Mouse (Mus musculus): ENCODE measurements around the gene 8030474K03Rik. TPM values are rescaled to one million over a fixed set of nuclear protein-coding genes. Genes with fewer than 3 reads are reported as not detected.

Gene 8030474K03Rik
- polyA plus RNA-seq (2016; fragmentation: Nextera tagmentation; extraction: Ambion mirVana), result 0.10 and 0.16 TPM in 2 replicates

DNA sequence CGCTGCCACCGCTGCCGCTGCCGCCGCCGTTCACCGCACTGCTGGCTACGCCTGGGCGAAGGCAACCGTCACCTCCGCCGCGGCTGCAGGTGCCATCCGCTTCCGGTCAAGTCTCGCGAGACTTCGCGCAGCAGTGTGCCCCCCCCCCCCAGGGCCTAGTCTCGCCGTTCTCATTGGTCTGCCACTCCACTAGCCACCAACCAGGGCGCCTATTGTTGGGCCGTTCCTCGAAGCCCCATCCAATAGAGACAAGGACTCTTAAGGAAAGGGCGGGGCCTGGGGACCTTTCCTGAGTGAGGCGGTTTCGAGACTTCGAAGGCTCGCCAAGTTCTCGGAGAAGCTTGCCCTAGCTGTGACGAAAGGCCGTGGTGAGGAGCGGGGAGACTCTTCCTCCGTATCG lies at the start of gene 8030474K03Rik, which contains the start of gene Gm4779:
8030474K03Rik (plus strand) TSS at position 315 of the 400 bp plus-strand sequence.
Gm4779 (minus strand) TSS at position 82 of the 400 bp plus-strand sequence.
- Histone ChIP-seq H3K27me3 (peaks cover 7% of the 10 kb centered on the region), H3K9ac (no peak within 1 kb of the TSS), H3K4me3 (no peak within 1 kb of the TSS), H3K36me3 (no peaks in the 10 kb centered on the region), H3K9me3 (replicated peaks) (0 out of 2 replicates have a peak, but pooled peaks cover 6% of the 10 kb centered on the region), H3K4me1 (no peaks in the 10 kb centered on the region), H3K4me2 (replicated peaks) (no peak within 1 kb of the TSS), H3K27ac (no peak within 1 kb of the TSS)
- WGBS, result 93% methylated on average over 33 of the region's 35 CpGs
- no peak for ATAC-seq (ENCODE audit: low FRiP score)

GRCm38 (mm10) chrX:101750144-101750543 lies 44.3 kb upstream of the 8030474K03Rik start:
- H3K27me3 ChIP-seq, result peaks cover 26% of the 10 kb centered on the region
- H3K4me2 ChIP-seq (replicated peaks), result no peak overlapping the region
- no peaks in the 10 kb centered on the region for H3K36me3 ChIP-seq
- no peak overlapping the region for H3K27ac ChIP-seq
- H3K4me3 ChIP-seq, result no peak overlapping the region
- no peaks in the 10 kb centered on the region for H3K4me1 ChIP-seq
- no peak overlapping the region for H3K9ac ChIP-seq
- no peaks in the 10 kb centered on the region for H3K9me3 ChIP-seq (replicated peaks)
- 50% methylated on average over 4 of the region's 4 CpGs for WGBS
- ATAC-seq (ENCODE audit: low FRiP score), result no peak

DNA sequence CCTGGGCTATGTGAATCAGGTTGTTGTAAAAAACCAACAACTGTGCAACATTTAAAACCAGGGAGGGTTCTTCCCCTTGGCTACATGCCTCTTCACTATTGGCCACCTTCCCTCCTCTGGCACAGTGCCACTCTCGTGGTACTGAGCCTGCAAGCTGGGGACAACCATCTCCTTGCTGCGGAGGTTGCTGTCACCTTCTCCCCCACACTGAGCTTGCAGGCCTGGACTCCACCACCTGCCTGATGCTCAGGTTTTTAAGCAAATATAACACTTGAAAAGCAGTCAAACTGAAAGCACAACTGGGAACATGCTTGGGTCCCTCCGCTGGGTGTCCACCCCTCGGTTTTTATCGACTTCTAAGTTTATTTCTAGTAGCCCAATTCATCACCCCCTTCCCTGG lies 40.0 kb upstream of the 8030474K03Rik start:
- no peak overlapping the region for H3K4me2 ChIP-seq (replicated peaks)
- ATAC-seq (ENCODE audit: low FRiP score), result no peak
- no peaks in the 10 kb centered on the region for H3K9me3 ChIP-seq (replicated peaks)
- no peak overlapping the region for H3K4me3 ChIP-seq
- H3K27me3 ChIP-seq, result peaks cover 28% of the 10 kb centered on the region
- no peaks in the 10 kb centered on the region for H3K4me1 ChIP-seq
- H3K36me3 ChIP-seq, result no peaks in the 10 kb centered on the region
- no peak overlapping the region for H3K27ac ChIP-seq
- no peak overlapping the region for H3K9ac ChIP-seq
- whole genome bisulfite sequencing, result 70% methylated on average over 5 of the region's 5 CpGs

DNA sequence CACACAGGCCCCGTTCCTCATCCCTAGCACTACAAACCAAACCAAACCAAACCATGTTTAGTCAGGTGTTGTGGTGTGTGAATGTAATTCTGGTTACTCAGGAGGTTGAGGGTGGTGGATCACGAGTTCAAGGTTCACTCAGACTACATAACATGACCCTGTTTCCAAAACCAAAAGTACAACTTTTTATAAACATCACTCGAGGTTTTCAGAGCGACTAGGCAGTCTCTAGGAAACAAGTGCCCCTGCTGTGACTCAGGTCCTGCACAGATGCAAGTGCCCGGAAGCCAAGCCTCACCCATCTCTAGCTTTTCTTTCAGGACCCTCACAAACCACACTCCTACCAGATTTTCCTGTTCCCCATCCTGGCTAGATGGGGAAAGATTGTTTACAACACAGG lies 29.8 kb upstream of the 8030474K03Rik start:
- no peak overlapping the region for H3K4me3 ChIP-seq
- WGBS, result 72% methylated on average over 5 of the region's 5 CpGs
- ATAC-seq (ENCODE audit: low FRiP score), result no peak
- peaks cover 16% of the 10 kb centered on the region; the same call in 1 of the 2 replicates for H3K27me3 ChIP-seq
- no peaks in the 10 kb centered on the region for H3K9me3 ChIP-seq (replicated peaks)
- no peak overlapping the region for H3K4me2 ChIP-seq (replicated peaks)
- H3K9ac ChIP-seq, result no peak overlapping the region
- no peak overlapping the region for H3K27ac ChIP-seq
- no peaks in the 10 kb centered on the region for H3K36me3 ChIP-seq
- no peaks in the 10 kb centered on the region for H3K4me1 ChIP-seq

DNA sequence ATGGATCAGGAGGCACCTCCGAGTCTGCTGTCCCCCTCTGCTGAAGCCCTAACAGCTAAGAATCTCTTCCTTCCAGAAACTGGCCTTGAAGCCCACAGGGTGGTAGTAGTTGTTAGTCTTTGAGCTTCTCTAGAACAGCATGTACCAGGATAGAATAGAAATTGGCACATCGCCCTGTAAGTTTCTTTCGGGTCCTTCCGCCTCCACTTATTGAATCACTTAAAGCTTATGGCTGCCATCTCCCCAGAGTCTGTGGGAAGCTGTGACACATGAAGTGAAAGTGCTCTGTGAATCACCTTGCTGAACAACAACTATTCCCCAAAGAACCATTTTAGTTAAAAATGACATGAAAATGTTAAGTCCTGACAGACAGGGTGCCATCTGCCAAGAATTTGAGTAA lies 29.3 kb upstream of the 8030474K03Rik start:
- H3K27me3 ChIP-seq, result peaks cover 13% of the 10 kb centered on the region; the same call in 1 of the 2 replicates
- H3K9me3 ChIP-seq (replicated peaks), result no peaks in the 10 kb centered on the region
- no peaks in the 10 kb centered on the region for H3K36me3 ChIP-seq
- no peak overlapping the region for H3K9ac ChIP-seq
- no peak overlapping the region for H3K4me3 ChIP-seq
- H3K4me1 ChIP-seq, result no peaks in the 10 kb centered on the region
- no peak overlapping the region for H3K27ac ChIP-seq
- ATAC-seq (ENCODE audit: low FRiP score), result no peak
- 82% methylated on average over 4 of the region's 4 CpGs for WGBS
- H3K4me2 ChIP-seq (replicated peaks), result no peak overlapping the region

DNA sequence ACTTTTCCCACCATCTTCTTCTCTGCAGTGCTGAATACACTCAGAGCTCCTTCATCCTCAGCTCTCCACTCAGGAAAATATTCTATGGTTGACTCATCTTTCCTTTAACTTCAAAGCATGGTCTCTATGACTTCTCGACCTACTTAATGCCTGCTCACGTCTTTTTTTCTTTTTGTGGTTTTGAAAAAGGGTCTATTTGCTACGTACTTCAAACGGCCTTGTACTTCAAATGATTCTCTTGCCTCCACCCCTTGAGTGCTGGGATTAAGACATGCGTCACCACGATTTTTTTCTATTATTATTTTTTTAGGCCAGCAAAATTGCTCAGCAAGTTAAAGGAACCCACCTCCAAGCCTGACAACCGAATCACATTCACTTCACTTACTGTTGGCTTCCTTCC lies 27.2 kb upstream of the 8030474K03Rik start:
- Histone ChIP-seq H3K36me3 (no peaks in the 10 kb centered on the region), H3K27ac (no peak overlapping the region), H3K4me3 (no peak overlapping the region), H3K9ac (no peak overlapping the region), H3K4me1 (no peaks in the 10 kb centered on the region), H3K27me3 (peaks cover 7% of the 10 kb centered on the region; the same call in 1 of the 2 replicates), H3K4me2 (replicated peaks) (no peak overlapping the region), H3K9me3 (replicated peaks) (no peaks in the 10 kb centered on the region)
- ATAC-seq (ENCODE audit: low FRiP score), result no peak
- WGBS, result 75% methylated on average over 7 of the region's 7 CpGs

GRCm38 (mm10) chrX:101769478-101769877 lies 25.0 kb upstream of the 8030474K03Rik start:
- Histone ChIP-seq H3K9ac (no peak overlapping the region), H3K9me3 (replicated peaks) (no peaks in the 10 kb centered on the region), H3K36me3 (no peaks in the 10 kb centered on the region), H3K27me3 (peaks cover 13% of the 10 kb centered on the region; the same call in 1 of the 2 replicates), H3K27ac (no peak overlapping the region), H3K4me1 (no peaks in the 10 kb centered on the region), H3K4me3 (no peak overlapping the region), H3K4me2 (replicated peaks) (no peak overlapping the region)
- ATAC-seq (ENCODE audit: low FRiP score), result no peak
- 69% methylated on average over 2 of the region's 2 CpGs for WGBS

- Histone ChIP-seq H3K4me3 (no peak overlapping the region), H3K4me2 (replicated peaks) (no peak overlapping the region), H3K27ac (no peak overlapping the region), H3K9me3 (replicated peaks) (no peaks in the 10 kb centered on the region), H3K4me1 (no peaks in the 10 kb centered on the region), H3K27me3 (peaks cover 13% of the 10 kb centered on the region; the same call in 1 of the 2 replicates), H3K36me3 (no peaks in the 10 kb centered on the region), H3K9ac (no peak overlapping the region)
- 61% methylated on average over 3 of the region's 3 CpGs for WGBS
- no peak for ATAC-seq (ENCODE audit: low FRiP score)
These were observed 24.1 kb upstream of the 8030474K03Rik start for GRCm38 (mm10) chrX:101770307-101770706.

GRCm38 (mm10) chrX:101772035-101772434 lies 22.4 kb upstream of the 8030474K03Rik start:
- peaks cover 7% of the 10 kb centered on the region; the same call in 1 of the 2 replicates for H3K27me3 ChIP-seq
- H3K36me3 ChIP-seq, result no peaks in the 10 kb centered on the region
- H3K4me2 ChIP-seq (replicated peaks), result no peak overlapping the region
- no peak overlapping the region for H3K9ac ChIP-seq
- no peaks in the 10 kb centered on the region for H3K9me3 ChIP-seq (replicated peaks)
- H3K4me3 ChIP-seq, result no peak overlapping the region
- WGBS, result 40% methylated on average over 5 of the region's 5 CpGs
- no peak for ATAC-seq (ENCODE audit: low FRiP score)
- H3K27ac ChIP-seq, result no peak overlapping the region
- no peaks in the 10 kb centered on the region for H3K4me1 ChIP-seq

- Histone ChIP-seq H3K4me2 (replicated peaks) (no peak overlapping the region), H3K9ac (no peak overlapping the region), H3K27ac (no peak overlapping the region), H3K4me1 (no peaks in the 10 kb centered on the region), H3K4me3 (no peak overlapping the region), H3K9me3 (replicated peaks) (0 out of 2 replicates have a peak, but pooled peaks cover 6% of the 10 kb centered on the region), H3K36me3 (no peaks in the 10 kb centered on the region), H3K27me3 (peaks cover 9% of the 10 kb centered on the region)
- WGBS, result 42% methylated on average over 4 of the region's 4 CpGs
- no peak for ATAC-seq (ENCODE audit: low FRiP score)
These were observed 2.9 kb upstream of the 8030474K03Rik start for GRCm38 (mm10) chrX:101791551-101791950.

GRCm38 (mm10) chrX:101805512-101805911 lies 11.1 kb downstream of the 8030474K03Rik start:
- Histone ChIP-seq H3K9ac (no peak overlapping the region), H3K4me2 (replicated peaks) (no peak overlapping the region), H3K27ac (no peak overlapping the region), H3K4me1 (no peaks in the 10 kb centered on the region), H3K36me3 (no peaks in the 10 kb centered on the region), H3K9me3 (replicated peaks) (no peaks in the 10 kb centered on the region), H3K27me3 (peaks cover 10% of the 10 kb centered on the region; the same call in 1 of the 2 replicates), H3K4me3 (no peak overlapping the region)
- no peak for ATAC-seq (ENCODE audit: low FRiP score)
- WGBS, result 36% methylated on average over 2 of the region's 2 CpGs

GRCm38 (mm10) chrX:101811750-101812149 lies 17.3 kb downstream of the 8030474K03Rik start:
- Histone ChIP-seq H3K4me3 (no peak overlapping the region), H3K4me2 (replicated peaks) (no peak overlapping the region), H3K27me3 (peaks cover 19% of the 10 kb centered on the region), H3K36me3 (no peaks in the 10 kb centered on the region), H3K9me3 (replicated peaks) (no peaks in the 10 kb centered on the region), H3K9ac (no peak overlapping the region), H3K4me1 (no peaks in the 10 kb centered on the region), H3K27ac (no peak overlapping the region)
- ATAC-seq (ENCODE audit: low FRiP score), result no peak
- 67% methylated on average over 3 of the region's 3 CpGs for WGBS

DNA sequence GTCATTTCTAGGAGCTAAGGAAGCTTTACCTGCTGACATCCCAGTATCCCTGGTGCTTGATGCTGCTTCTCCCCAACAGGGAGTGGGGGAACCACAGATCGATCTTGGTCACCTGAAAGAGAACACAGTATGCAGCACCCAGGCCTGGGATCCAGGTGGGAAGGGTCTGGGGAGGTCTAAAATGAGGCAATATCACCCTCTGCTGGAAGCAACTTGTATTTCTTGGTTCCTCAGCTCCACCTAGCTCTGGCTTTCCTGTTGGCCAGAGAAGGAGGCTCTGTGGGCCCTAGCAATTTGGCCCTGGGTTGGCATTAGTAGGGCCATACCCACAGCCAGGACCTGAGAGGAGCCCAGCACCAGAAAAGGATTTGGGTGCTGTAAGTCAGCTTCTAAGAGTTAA lies 24.7 kb downstream of the 8030474K03Rik start:
- H3K4me2 ChIP-seq (replicated peaks), result no peak overlapping the region

More for the DNA sequence above, 24.7 kb downstream of the 8030474K03Rik start:
- Histone ChIP-seq H3K4me1 (no peaks in the 10 kb centered on the region), H3K27me3 (peaks cover 26% of the 10 kb centered on the region), H3K9ac (no peak overlapping the region), H3K36me3 (no peaks in the 10 kb centered on the region), H3K4me3 (no peak overlapping the region), H3K27ac (no peak overlapping the region), H3K9me3 (replicated peaks) (no peaks in the 10 kb centered on the region)
- ATAC-seq (ENCODE audit: low FRiP score), result no peak
- 67% methylated on average over 1 of the region's 1 CpGs for WGBS
